Mouse (Mus musculus) forebrain, embryonic 16.5 days (tissue): ENCODE results near the gene Gap43. TPM values are rescaled to one million over a fixed set of nuclear protein-coding genes. Genes with fewer than 3 reads are reported as not detected.
"Not testable (repeated sequence)": the region's sequence is repeated elsewhere in the genome, so short reads cannot be mapped to it uniquely, and the experiment has no call there.

Experiments
- ATAC-seq: fragments of 200-750 bp; cut with Nextera tagmentation; 2 replicates; pipeline ENCODE4 v1.8.0; 2017; ENCODE audit warnings: mild to moderate bottlenecking, moderate library complexity
- H3K27ac ChIP-seq: fragments of 300-500 bp; sonication (generic); 2 replicates; pipeline ENCODE4 v1.5.1; 2014; ENCODE audit warnings: low read length, control low read depth
- H3K27me3 ChIP-seq: fragments of 300-500 bp; sonication (generic); replicated peaks from 2 replicates; pipeline ENCODE4 v1.6.1; 2014; ENCODE audit warnings: low read length; ENCODE audit not compliant: control insufficient read depth, insufficient read depth
- H3K36me3 ChIP-seq: fragments of 300-500 bp; sonication (generic); 2 replicates; pipeline ENCODE4 v1.6.1; 2014; ENCODE audit not compliant: control insufficient read depth, insufficient read depth
- H3K4me1 ChIP-seq: fragments of 300-500 bp; sonication (generic); replicated peaks from 2 replicates; pipeline ENCODE4 v1.6.1; 2014; ENCODE audit warnings: low read length; ENCODE audit not compliant: control insufficient read depth, insufficient read depth
- H3K4me2 ChIP-seq: fragments of 300-500 bp; sonication (generic); 2 replicates; pipeline ENCODE4 v1.6.1; 2014; ENCODE audit warnings: mild to moderate bottlenecking, low read length, control low read depth
- H3K4me3 ChIP-seq: fragments of 300-500 bp; sonication (generic); replicated peaks from 2 replicates; pipeline ENCODE4 v1.5.1; 2014; ENCODE audit warnings: mild to moderate bottlenecking, low read length, control low read depth
- H3K9ac ChIP-seq: fragments of 300-500 bp; sonication (generic); replicated peaks from 2 replicates; pipeline ENCODE4 v1.6.1; 2014; ENCODE audit warnings: low read depth, low read length, control low read depth
- H3K9me3 ChIP-seq: fragments of 300-500 bp; sonication (generic); 2 replicates; pipeline ENCODE4 v1.6.1; 2016; ENCODE audit warnings: low read length; ENCODE audit not compliant: control insufficient read depth
- WGBS: fragments of 180-500 bp; shearing (Covaris S2); extraction: QIAGEN DNeasy Blood & Tissue Kit; methylation state at CpG from one replicate; pipeline ENCODE4 v1.1.7; 2014; 5-methylcytosine and 5-hydroxymethylcytosine counted together
- microRNA-seq: library from miRNA; unstranded; fragments of <30 nt; microRNA quantifications from one replicate; pipeline ENCODE4, GENCODE M21; 2017
- polyA plus RNA-seq: library from polyadenylated mRNA; unstranded; fragments of >200 nt; fragmentation: Nextera tagmentation; extraction: Ambion mirVana; gene quantifications from 2 replicates; pipeline ENCODE4 v1.2.1, GENCODE M21; 2015

Gap43 gene
- polyA plus RNA-seq, 1 experiment from 2014 or later: 966 TPM

DNA sequence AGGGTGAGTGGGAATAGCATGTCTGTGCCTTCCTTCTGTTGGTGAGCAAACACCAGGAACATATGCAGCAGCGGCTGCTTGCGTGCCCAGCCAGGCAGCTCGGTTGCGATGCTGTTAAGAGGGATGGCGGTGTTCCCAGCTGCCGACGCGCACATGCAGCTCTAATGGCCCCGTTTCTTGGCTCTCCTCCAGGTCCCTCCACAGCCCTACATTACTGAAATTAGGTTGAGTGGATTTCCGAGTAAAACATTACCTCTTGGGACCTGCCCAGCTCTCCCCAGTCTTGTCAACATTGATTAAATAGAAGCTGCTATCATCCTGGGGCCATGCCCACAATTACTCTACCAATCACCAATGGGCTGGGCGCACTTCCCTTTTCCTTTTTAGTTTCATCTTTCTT, 84.8 kb downstream of the Gap43 start:
- H3K36me3 ChIP-seq: no peaks in the 10 kb centered on the region
- no peaks in the 10 kb centered on the region for H3K27me3 ChIP-seq
- H3K27ac ChIP-seq: peak overlapping the region; percentile 81
- H3K4me1 ChIP-seq: peaks cover 4% of the 10 kb centered on the region; the same call in 1 of the 2 replicates
- H3K4me2 ChIP-seq: peak overlapping the region; percentile 40
- peak; percentile 93 for ATAC-seq
- WGBS: 50% methylated on average over 11 of the region's 11 CpGs
- H3K4me3 ChIP-seq: no peak overlapping the region
- no peak overlapping the region for H3K9ac ChIP-seq
- H3K9me3 ChIP-seq: no peaks in the 10 kb centered on the region

DNA sequence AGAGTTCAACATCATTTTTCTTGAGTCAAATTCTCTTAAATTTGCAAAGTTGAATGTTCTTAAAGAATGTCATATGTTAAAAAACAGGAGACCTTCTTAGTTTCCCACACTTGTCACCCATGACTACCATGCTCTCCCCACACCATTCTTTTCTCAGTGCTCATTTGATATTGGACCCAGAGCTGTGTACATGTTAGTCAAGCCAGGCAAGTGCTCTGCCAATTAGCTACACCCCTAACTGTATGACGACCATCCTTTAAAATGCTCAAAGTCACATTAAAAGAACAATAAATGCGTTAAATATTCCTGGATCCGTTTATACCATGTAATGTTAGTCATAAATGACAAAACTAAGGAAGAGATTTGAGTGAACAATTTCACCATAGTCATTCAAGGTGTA, 85.2 kb downstream of the Gap43 start:
- peak; percentile 63 for ATAC-seq
- Histone ChIP-seq H3K4me3 (no peak overlapping the region), H3K27ac (peak overlapping the region; percentile 81), H3K4me2 (peak overlapping the region; percentile 40), H3K4me1 (peaks cover 4% of the 10 kb centered on the region; the same call in 1 of the 2 replicates), H3K27me3 (no peaks in the 10 kb centered on the region), H3K9ac (no peak overlapping the region), H3K9me3 (no peaks in the 10 kb centered on the region), H3K36me3 (no peaks in the 10 kb centered on the region)
- WGBS: 59% methylated on average over 3 of the region's 3 CpGs

DNA sequence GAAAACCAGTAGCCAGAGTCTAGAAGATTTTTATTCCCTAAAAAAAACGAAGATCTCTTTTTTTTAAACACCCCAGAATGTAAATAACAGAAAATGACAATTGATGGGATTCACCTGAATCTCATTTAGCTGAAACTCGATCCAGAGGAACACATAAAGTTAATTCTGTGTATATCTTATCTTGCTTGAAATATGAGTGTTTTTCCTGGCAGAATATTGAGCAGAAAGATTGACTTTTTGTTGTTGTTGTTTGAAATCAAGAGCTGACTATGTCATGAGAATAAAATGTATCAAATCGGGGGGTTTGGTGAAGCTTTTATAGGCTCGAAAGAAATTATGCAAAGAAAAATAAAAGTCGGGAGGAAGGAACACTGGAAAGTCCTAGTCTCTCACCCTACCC, 88.2 kb downstream of the Gap43 start:
- 81% methylated on average over 5 of the region's 5 CpGs for WGBS
- Histone ChIP-seq H3K36me3 (no peaks in the 10 kb centered on the region), H3K4me1 (peaks cover 4% of the 10 kb centered on the region; the same call in 1 of the 2 replicates), H3K4me3 (no peak overlapping the region), H3K4me2 (no peak overlapping the region), H3K27ac (no peak overlapping the region), H3K9me3 (no peaks in the 10 kb centered on the region), H3K9ac (no peak overlapping the region), H3K27me3 (no peaks in the 10 kb centered on the region)
- ATAC-seq: no peak

DNA sequence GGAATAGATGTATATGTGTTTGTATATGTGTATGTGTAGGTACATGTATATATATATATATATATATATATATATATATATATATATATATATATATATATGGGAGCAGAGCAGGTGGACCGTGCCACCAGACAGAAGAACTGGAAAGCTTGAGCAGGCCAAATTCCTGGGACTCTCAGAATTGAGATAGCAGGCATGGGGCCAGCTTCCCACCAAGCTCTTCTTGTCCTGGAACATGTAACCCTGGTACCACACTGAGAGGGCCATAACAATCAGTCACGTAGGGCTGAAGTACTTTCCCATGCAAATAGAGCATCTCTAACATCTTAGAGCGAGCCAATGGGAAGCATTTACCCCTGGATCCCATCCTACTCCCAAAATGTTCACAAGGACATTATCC, 96.3 kb downstream of the Gap43 start:
- H3K27ac ChIP-seq, H3K9me3 ChIP-seq, H3K36me3 ChIP-seq, H3K4me1 ChIP-seq, ATAC-seq, H3K4me3 ChIP-seq, H3K4me2 ChIP-seq, H3K9ac ChIP-seq, H3K27me3 ChIP-seq: not testable (repeated sequence)
- 77% methylated on average over 3 of the region's 3 CpGs for WGBS

DNA sequence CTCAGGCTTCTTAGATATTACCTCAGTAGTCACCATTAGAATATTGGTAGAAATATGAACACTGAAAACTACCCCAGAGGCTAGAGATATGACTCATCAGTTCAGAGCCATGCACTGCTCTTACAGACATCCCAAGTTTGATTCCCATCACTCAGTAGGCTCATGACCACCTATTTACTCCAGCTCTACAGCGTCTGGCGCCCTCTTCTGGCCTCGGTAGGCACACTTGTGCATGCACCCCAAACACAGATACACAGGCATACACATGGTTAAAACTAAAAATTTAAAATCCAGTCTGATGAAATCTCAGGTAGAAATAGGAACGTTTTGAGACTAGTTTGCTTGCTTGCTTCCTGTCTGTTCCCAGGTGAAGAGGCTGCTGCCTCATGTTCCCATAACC, 109.1 kb downstream of the Gap43 start:
- Histone ChIP-seq H3K27ac (no peak overlapping the region), H3K4me3 (no peak overlapping the region), H3K9ac (no peak overlapping the region), H3K4me1 (no peaks in the 10 kb centered on the region), H3K27me3 (no peaks in the 10 kb centered on the region), H3K9me3 (no peaks in the 10 kb centered on the region), H3K4me2 (no peak overlapping the region), H3K36me3 (no peaks in the 10 kb centered on the region)
- no peak for ATAC-seq
- WGBS: 76% methylated on average over 4 of the region's 4 CpGs

Small RNAs within 50 kb of the gene (microRNA-seq; reads per million reads assigned to microRNA genes)
- gene Mir6540: 58.8 reads per million, percentile 47 among the genes with 10 or more reads in this experiment
